Mouse (Mus musculus): Measurements from ENCODE around the gene Otc. TPM values are rescaled to one million over a fixed set of nuclear protein-coding genes. Genes with fewer than 3 reads are reported as not detected.

Gene Otc
- total RNA-seq, 2 experiments from 2014 or later, result not detected

DNA sequence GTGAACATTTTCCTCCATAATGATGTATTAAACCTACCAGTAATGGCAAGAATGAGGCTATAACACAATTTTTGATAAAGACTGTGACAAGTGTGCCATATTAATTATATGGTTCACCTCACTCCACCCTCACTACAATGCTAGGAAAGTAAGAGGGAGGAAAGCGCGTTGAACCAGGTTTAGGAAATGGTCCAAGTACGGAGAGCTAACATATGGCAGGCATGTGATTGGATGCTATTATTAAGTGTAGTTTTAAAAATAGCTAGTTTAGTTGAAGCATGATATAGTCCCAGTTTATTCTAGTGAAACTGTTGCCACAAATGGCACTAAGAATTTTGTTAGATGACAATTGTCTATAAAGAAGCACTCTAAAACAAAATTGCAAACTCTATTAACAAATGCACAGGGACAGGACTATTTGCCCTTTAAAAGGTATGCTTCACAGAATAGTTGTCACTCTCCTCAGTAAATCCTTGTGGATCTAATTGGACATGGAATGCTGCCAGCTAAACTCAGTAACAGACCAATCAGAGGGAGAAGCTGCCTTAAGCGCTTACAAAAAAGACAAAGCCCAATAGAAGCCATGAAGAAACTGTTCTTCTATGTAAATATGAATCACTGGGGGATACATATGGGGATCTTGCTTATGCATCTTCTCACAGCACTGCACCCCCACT is 16.8 kb downstream of the Otc start:
- Histone ChIP-seq H3K4me3 (no peak overlapping the region), H3K27ac (no peak overlapping the region)
- no peak for TF ChIP-seq CTCF (IDR thresholded peaks at IDR 0.05)
- DNase-seq (ENCODE audit: extremely low spot score in 1 of 2, low spot score in 2 of 2), result no peak
- intact Hi-C loops (cut with DNase I), result no loop called here

- no peak overlapping the region for H3K4me3 ChIP-seq
- no peak for TF ChIP-seq CTCF (IDR thresholded peaks at IDR 0.05)
- H3K27ac ChIP-seq, result no peak overlapping the region
- no peak for DNase-seq (ENCODE audit: extremely low spot score in 1 of 2, low spot score in 2 of 2)
- intact Hi-C loops (cut with DNase I), result no loop called here
Measured at GRCm38 (mm10) chrX:10297341-10297740, 45.2 kb downstream of the Otc start.

- H3K4me3 ChIP-seq, result no peak overlapping the region
- TF ChIP-seq CTCF (IDR thresholded peaks at IDR 0.05), result no peak
- H3K27ac ChIP-seq, result no peak overlapping the region
- intact Hi-C loops (cut with DNase I), result no loop called here
- DNase-seq (ENCODE audit: extremely low spot score in 1 of 2, low spot score in 2 of 2), result no peak
Measured at GRCm38 (mm10) chrX:10318176-10318575, 66.1 kb downstream of the Otc start.

DNA sequence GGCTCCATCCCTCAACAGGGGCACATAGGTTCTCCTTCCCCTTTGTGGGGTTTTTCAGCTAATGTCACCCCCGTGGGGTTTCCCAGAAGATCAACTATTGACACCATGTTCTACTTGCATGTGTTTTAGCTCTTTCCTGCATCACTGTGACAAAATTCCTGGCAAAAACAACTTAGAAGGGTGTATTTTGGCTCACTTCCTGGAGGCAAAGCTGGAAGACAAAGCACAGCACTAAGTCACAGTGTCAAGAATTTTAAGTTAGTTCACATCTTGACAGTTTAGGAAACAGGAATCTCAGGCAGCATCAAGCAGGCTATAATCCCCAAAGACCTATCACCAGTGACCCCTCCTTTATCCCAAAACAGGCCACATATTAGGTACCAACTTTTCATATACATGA is 78.1 kb downstream of the Otc start:
- no peak for DNase-seq (ENCODE audit: extremely low spot score in 1 of 2, low spot score in 2 of 2)
- TF ChIP-seq CTCF (IDR thresholded peaks at IDR 0.05), result no peak
- intact Hi-C loops (cut with DNase I), result no loop called here
- Histone ChIP-seq H3K4me3 (no peak overlapping the region), H3K27ac (no peak overlapping the region)

GRCm38 (mm10) chrX:10331749-10332148 is 79.6 kb downstream of the Otc start:
- no peak for TF ChIP-seq CTCF (IDR thresholded peaks at IDR 0.05)
- no peak overlapping the region for H3K4me3 ChIP-seq

DNA sequence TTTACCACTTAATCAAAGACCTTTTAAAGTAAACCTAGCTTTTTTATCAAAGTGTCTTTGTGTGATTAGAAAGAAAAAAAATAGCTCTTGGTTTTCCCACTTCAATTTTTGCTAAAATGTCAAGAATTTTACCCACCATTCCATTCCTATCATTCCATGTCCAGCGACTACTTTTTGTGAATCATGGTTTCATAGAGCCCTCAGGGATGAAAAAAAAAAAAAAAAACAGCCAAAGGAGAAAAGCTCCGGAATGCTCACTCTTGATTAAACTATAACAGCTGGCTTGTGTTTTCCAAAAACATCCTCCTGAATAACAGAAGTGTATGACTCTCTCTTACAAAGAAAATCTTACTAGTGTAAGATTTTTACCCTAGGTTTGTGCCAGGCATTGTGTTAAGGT is 84.7 kb downstream of the Otc start:
- DNase-seq (ENCODE audit: extremely low spot score in 1 of 2, low spot score in 2 of 2), result no peak
- no peak for TF ChIP-seq CTCF (IDR thresholded peaks at IDR 0.05)
- intact Hi-C loops (cut with DNase I), result no loop called here
- Histone ChIP-seq H3K4me3 (no peak overlapping the region), H3K27ac (no peak overlapping the region)

More at GRCm38 (mm10) chrX:10331749-10332148, 79.6 kb downstream of the Otc start:
- DNase-seq (ENCODE audit: extremely low spot score in 1 of 2, low spot score in 2 of 2), result no peak
- intact Hi-C loops (cut with DNase I), result no loop called here
- no peak overlapping the region for H3K27ac ChIP-seq

GRCm38 (mm10) chrX:10355867-10356266 is 103.8 kb downstream of the Otc start:
- Histone ChIP-seq H3K4me3 (no peak overlapping the region), H3K27ac (no peak overlapping the region)
- no peak for TF ChIP-seq CTCF (IDR thresholded peaks at IDR 0.05)
- no peak for DNase-seq (ENCODE audit: extremely low spot score in 1 of 2, low spot score in 2 of 2)
- intact Hi-C loops (cut with DNase I), result no loop called here

Other genes starting within 250 kb of the Otc start
- under 1 TPM in 1 of 2 experiments, not detected in 1; 0.48 TPM for gene Srpx, start 134.6 kb upstream of the Otc start, total RNA-seq (2021)
- gene Rpgr, start 35.4 kb upstream of the Otc start, total RNA-seq (2021), result 10 to 100 TPM; 19.6 to 21.0 TPM
- gene Tspan7, start 232.9 kb downstream of the Otc start, total RNA-seq (2021), result 1,000 to 10,000 TPM; 1,252 to 1,385 TPM